Mouse (Mus musculus) liver, embryonic 12.5 days (tissue): ENCODE results near the gene Il2rb. TPM values are rescaled to one million over a fixed set of nuclear protein-coding genes. Genes with fewer than 3 reads are reported as not detected.

Source experiments
- ATAC-seq: fragments of 200-750 bp; cut with Nextera tagmentation; 2 replicates; pipeline ENCODE4 v1.8.0; 2017; ENCODE audit warnings: moderate number of reproducible peaks, mild to moderate bottlenecking, moderate library complexity
- H3K27ac ChIP-seq: fragments of 300-500 bp; sonication (generic); 2 replicates; pipeline ENCODE4 v1.5.1; 2016; ENCODE audit warnings: mild to moderate bottlenecking
- H3K27me3 ChIP-seq: fragments of 300-500 bp; sonication (generic); replicated peaks from 2 replicates; pipeline ENCODE4 v1.6.1; 2016; ENCODE audit warnings: mild to moderate bottlenecking, moderate library complexity
- H3K36me3 ChIP-seq: fragments of 300-500 bp; sonication (generic); 2 replicates; pipeline ENCODE4 v1.6.1; 2016; ENCODE audit warnings: mild to moderate bottlenecking, moderate library complexity
- H3K4me1 ChIP-seq: fragments of 300-500 bp; sonication (generic); 2 replicates; pipeline ENCODE4 v1.6.1; 2016
- H3K4me2 ChIP-seq: fragments of 300-500 bp; sonication (generic); 2 replicates; pipeline ENCODE4 v1.6.1; 2016; ENCODE audit warnings: mild to moderate bottlenecking, moderate library complexity
- H3K4me3 ChIP-seq: fragments of 300-500 bp; sonication (generic); 2 replicates; pipeline ENCODE4 v1.5.1; 2016; ENCODE audit warnings: mild to moderate bottlenecking, moderate library complexity
- H3K9ac ChIP-seq: fragments of 300-500 bp; sonication (generic); 2 replicates; pipeline ENCODE4 v1.6.1; 2016; ENCODE audit warnings: mild to moderate bottlenecking, moderate library complexity
- H3K9me3 ChIP-seq: fragments of 300-500 bp; sonication (generic); replicated peaks from 2 replicates; pipeline ENCODE4 v1.6.1; 2016; ENCODE audit warnings: mild to moderate bottlenecking, moderate library complexity
- WGBS: fragments of 180-500 bp; shearing (Covaris S2); methylation state at CpG from one replicate; pipeline ENCODE4 v1.1.7; 2016; ENCODE audit not compliant: insufficient replicate concordance; 5-methylcytosine and 5-hydroxymethylcytosine counted together
- polyA plus RNA-seq: library from polyadenylated mRNA; unstranded; fragments of >200 nt; fragmentation: Nextera tagmentation; extraction: Ambion mirVana; gene quantifications from 2 replicates; pipeline ENCODE4 v1.2.1, GENCODE M21; 2016

Il2rb gene
- polyA plus RNA-seq, 1 experiment from 2014 or later = 0.15 TPM

DNA sequence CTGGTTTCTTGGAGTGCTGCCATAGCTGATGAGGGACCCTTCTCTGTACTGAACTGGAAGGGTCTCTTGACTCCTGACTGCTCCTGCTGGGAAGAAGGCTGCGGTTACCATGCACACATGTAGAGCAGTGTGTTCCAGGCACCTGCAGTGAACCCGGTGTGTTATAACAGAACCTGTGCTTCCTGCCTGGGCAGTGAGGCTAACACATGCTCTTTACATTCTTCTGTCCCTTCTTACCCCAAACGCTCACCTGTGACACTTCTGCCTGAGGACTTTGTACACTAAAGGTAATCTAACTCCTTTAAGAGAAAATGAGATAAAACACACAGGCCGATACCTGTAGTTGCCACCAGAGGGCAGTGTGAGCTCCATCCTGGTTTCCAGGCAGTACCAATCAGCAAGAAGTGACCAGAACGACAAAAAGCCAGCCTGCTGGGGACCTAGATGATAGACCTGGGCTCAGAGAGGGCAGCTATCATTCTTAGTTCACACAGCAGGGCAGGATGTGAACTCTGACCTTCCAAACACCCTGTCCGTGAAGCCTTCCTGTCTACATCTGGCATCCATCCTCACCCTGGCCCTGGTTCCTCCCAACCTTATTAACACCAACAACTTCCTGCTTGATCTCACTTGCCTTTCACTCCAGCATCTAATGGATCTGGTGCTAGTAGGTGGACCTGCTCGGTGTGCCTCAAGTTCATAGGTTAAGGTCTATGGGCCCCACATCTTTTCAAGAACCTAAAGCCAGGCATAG lies 19.5 kb upstream of the Il2rb start:
- WGBS = 22% methylated on average over 7 of the region's 7 CpGs
- H3K4me1 ChIP-seq = peaks cover 26% of the 10 kb centered on the region
- H3K9me3 ChIP-seq = no peaks in the 10 kb centered on the region
- H3K27ac ChIP-seq = no peak overlapping the region
- no peak overlapping the region for H3K4me2 ChIP-seq
- no peak overlapping the region for H3K4me3 ChIP-seq
- ATAC-seq = no peak
- H3K9ac ChIP-seq = no peak overlapping the region
- no peaks in the 10 kb centered on the region for H3K36me3 ChIP-seq
- H3K27me3 ChIP-seq = no peaks in the 10 kb centered on the region

- Histone ChIP-seq H3K9ac (no peak overlapping the region), H3K4me1 (peaks cover 26% of the 10 kb centered on the region), H3K9me3 (no peaks in the 10 kb centered on the region), H3K27me3 (no peaks in the 10 kb centered on the region), H3K4me2 (no peak overlapping the region), H3K36me3 (no peaks in the 10 kb centered on the region), H3K27ac (no peak overlapping the region), H3K4me3 (no peak overlapping the region)
- 74% methylated on average over 14 of the region's 14 CpGs for WGBS
- no peak for ATAC-seq
Measured at GRCm38 (mm10) chr15:78513019-78513418, 17.9 kb upstream of the Il2rb start.

GRCm38 (mm10) chr15:78511951-78512350 lies 16.9 kb upstream of the Il2rb start:
- Histone ChIP-seq H3K4me2 (no peak overlapping the region), H3K9ac (no peak overlapping the region), H3K36me3 (no peaks in the 10 kb centered on the region), H3K9me3 (no peaks in the 10 kb centered on the region), H3K27me3 (no peaks in the 10 kb centered on the region), H3K27ac (peak overlapping the region; percentile 14; the same call in 1 of the 2 replicates), H3K4me3 (no peak overlapping the region), H3K4me1 (peaks cover 26% of the 10 kb centered on the region)
- peak; percentile 28; the same call in 1 of the 2 replicates for ATAC-seq
- WGBS = 56% methylated on average over 7 of the region's 7 CpGs

GRCm38 (mm10) chr15:78510736-78511135 lies 15.7 kb upstream of the Il2rb start:
- Histone ChIP-seq H3K9ac (no peak overlapping the region), H3K9me3 (no peaks in the 10 kb centered on the region), H3K4me2 (no peak overlapping the region), H3K27me3 (no peaks in the 10 kb centered on the region), H3K27ac (no peak overlapping the region), H3K4me3 (no peak overlapping the region), H3K36me3 (no peaks in the 10 kb centered on the region), H3K4me1 (peaks cover 26% of the 10 kb centered on the region)
- WGBS = 68% methylated on average over 6 of the region's 6 CpGs
- ATAC-seq = no peak

DNA sequence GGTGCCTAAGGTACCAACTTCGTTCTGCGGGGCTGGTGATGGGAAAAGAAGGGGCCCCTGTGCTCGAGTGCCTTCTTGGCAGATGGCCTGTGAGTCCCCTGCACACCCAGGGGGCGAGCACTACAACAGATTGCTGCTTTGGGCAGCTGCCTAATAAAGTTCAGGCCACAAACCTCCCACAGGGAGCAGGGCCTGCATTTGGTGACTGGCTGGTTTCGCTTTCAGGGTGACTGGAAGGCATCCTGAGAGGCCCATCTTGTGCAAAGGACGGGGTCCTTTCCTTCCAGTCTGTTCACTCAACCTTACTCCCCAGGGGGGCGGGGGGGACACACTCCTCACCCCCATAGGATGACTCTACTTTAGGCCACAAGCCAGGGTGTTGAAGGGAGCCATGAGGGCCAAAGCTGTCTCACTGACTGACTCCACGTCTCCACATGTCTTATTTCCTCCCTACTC lies 15.1 kb upstream of the Il2rb start:
- 0 out of 2 replicates have a peak, but pooled peaks cover under 1% of the 10 kb centered on the region for H3K9me3 ChIP-seq
- H3K27me3 ChIP-seq = no peaks in the 10 kb centered on the region
- no peak overlapping the region for H3K4me3 ChIP-seq
- H3K9ac ChIP-seq = no peak overlapping the region
- no peaks in the 10 kb centered on the region for H3K36me3 ChIP-seq
- no peak overlapping the region for H3K4me2 ChIP-seq
- WGBS = 42% methylated on average over 8 of the region's 8 CpGs
- no peak overlapping the region for H3K27ac ChIP-seq
- H3K4me1 ChIP-seq = peaks cover 26% of the 10 kb centered on the region
- no peak for ATAC-seq

DNA sequence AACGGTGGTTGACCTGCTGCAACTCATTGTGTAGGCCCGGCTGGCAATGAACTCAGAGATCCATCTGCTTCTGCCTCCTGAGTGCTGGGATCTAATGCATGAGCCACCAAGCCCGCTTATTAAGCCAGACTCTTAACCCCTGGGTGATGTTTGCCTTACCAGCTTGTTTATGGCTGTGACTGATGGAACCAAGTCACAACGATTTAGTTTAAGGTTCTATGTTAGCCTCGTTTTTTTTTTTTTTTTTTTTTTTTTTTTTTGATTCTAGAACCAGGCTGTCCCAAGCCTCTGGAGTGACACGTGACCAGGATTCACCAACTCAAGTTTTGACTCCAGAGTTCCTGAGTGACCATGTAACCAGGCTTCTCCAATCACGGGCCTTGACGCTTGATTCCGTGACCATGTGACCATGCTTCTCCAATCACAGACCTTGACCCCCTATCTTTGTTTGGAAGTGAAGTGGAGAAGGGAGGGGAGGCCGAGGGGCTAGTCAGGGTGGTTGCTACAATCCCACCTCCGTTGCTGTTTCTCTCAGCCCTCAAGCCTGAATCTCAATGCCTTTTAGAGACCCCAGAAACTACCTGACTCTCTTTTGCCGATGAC lies 14.3 kb upstream of the Il2rb start:
- no peak overlapping the region for H3K4me3 ChIP-seq
- H3K27ac ChIP-seq = no peak overlapping the region
- H3K27me3 ChIP-seq = no peaks in the 10 kb centered on the region
- H3K9ac ChIP-seq = no peak overlapping the region
- 59% methylated on average over 12 of the region's 12 CpGs for WGBS
- no peak for ATAC-seq
- H3K9me3 ChIP-seq = 0 out of 2 replicates have a peak, but pooled peaks cover 5% of the 10 kb centered on the region
- H3K4me1 ChIP-seq = peaks cover 25% of the 10 kb centered on the region
- H3K4me2 ChIP-seq = no peak overlapping the region
- H3K36me3 ChIP-seq = no peaks in the 10 kb centered on the region

GRCm38 (mm10) chr15:78508443-78508842 lies 13.4 kb upstream of the Il2rb start:
- H3K27me3 ChIP-seq = no peaks in the 10 kb centered on the region
- 0 out of 2 replicates have a peak, but pooled peaks cover 5% of the 10 kb centered on the region for H3K9me3 ChIP-seq
- WGBS = 62% methylated on average over 7 of the region's 7 CpGs
- ATAC-seq = no peak
- H3K4me2 ChIP-seq = no peak overlapping the region
- no peak overlapping the region for H3K9ac ChIP-seq
- no peak overlapping the region for H3K4me3 ChIP-seq
- H3K36me3 ChIP-seq = no peaks in the 10 kb centered on the region
- H3K4me1 ChIP-seq = peaks cover 21% of the 10 kb centered on the region
- no peak overlapping the region for H3K27ac ChIP-seq

- 50% methylated on average over 3 of the region's 3 CpGs for WGBS
- H3K4me1 ChIP-seq = peaks cover 9% of the 10 kb centered on the region; the same call in 1 of the 2 replicates
Measured at GRCm38 (mm10) chr15:78505541-78505940, 10.5 kb upstream of the Il2rb start.

GRCm38 (mm10) chr15:78504816-78505215 lies 9.7 kb upstream of the Il2rb start:
- no peak for ATAC-seq
- Histone ChIP-seq H3K4me2 (no peak overlapping the region), H3K36me3 (no peaks in the 10 kb centered on the region), H3K9ac (no peak overlapping the region), H3K9me3 (0 out of 2 replicates have a peak, but pooled peaks cover 5% of the 10 kb centered on the region), H3K4me3 (no peak overlapping the region), H3K27me3 (no peaks in the 10 kb centered on the region), H3K27ac (no peak overlapping the region), H3K4me1 (peaks cover 1% of the 10 kb centered on the region; the same call in 1 of the 2 replicates)
- 72% methylated on average over 5 of the region's 5 CpGs for WGBS

More at GRCm38 (mm10) chr15:78505541-78505940, 10.5 kb upstream of the Il2rb start:
- ATAC-seq = no peak
- Histone ChIP-seq H3K4me2 (no peak overlapping the region), H3K27me3 (no peaks in the 10 kb centered on the region), H3K4me3 (no peak overlapping the region), H3K36me3 (no peaks in the 10 kb centered on the region), H3K9me3 (0 out of 2 replicates have a peak, but pooled peaks cover 5% of the 10 kb centered on the region), H3K27ac (no peak overlapping the region), H3K9ac (no peak overlapping the region)

DNA sequence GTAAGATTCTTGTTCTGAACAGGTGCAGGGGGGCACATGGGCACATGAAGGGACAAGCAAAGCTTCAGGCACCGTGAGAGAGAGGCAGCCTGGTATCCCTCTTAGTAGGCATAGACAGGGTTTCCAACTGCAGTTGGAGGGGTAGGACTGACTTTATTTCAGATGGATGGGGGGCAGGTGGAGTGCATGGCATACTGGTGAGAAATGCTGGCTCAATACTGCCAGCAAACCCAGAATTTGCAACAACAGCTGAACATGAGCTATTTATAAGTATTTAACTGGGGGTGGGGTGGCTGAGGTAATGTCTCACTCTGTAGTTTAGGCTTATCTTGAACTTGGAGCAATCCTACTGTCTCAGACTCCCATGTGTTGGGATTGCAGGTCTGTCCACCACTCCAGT lies 8.9 kb upstream of the Il2rb start:
- no peak overlapping the region for H3K4me3 ChIP-seq
- H3K9me3 ChIP-seq = 0 out of 2 replicates have a peak, but pooled peaks cover 5% of the 10 kb centered on the region
- no peaks in the 10 kb centered on the region for H3K4me1 ChIP-seq
- H3K4me2 ChIP-seq = no peak overlapping the region
- no peaks in the 10 kb centered on the region for H3K36me3 ChIP-seq
- no peak overlapping the region for H3K9ac ChIP-seq
- 59% methylated on average over 1 of the region's 1 CpGs for WGBS
- no peak overlapping the region for H3K27ac ChIP-seq
- no peak for ATAC-seq
- no peaks in the 10 kb centered on the region for H3K27me3 ChIP-seq

- no peak for ATAC-seq
- Histone ChIP-seq H3K4me3 (no peak overlapping the region), H3K9me3 (0 out of 2 replicates have a peak, but pooled peaks cover 5% of the 10 kb centered on the region), H3K9ac (no peak overlapping the region), H3K4me2 (no peak overlapping the region), H3K36me3 (no peaks in the 10 kb centered on the region), H3K27ac (no peak overlapping the region), H3K4me1 (no peaks in the 10 kb centered on the region), H3K27me3 (no peaks in the 10 kb centered on the region)
- WGBS = 65% methylated on average over 18 of the region's 18 CpGs
Measured at GRCm38 (mm10) chr15:78502437-78503132, 7.5 kb upstream of the Il2rb start.
